Mouse (Mus musculus) MEL (cell line): ENCODE data around the gene Srsf1. TPM values are rescaled to one million over a fixed set of nuclear protein-coding genes. Genes with fewer than 3 reads are reported as not detected.

Experiments used
- DNase-seq: peaks from one replicate; pipeline ENCODE4 v3.0.0; 2011; ENCODE audit warnings: low read depth, low spot score
- H3K27ac ChIP-seq: 2 replicates; pipeline ENCODE4 v1.5.1; 2012; ENCODE audit warnings: low read depth, mild to moderate bottlenecking, control low read depth, low read length, moderate library complexity; ENCODE audit not compliant: control insufficient read depth
- H3K27me3 ChIP-seq, 2 experiments: fragments of 150-350 bp in 1 of 2; sonication (generic) in 1 of 2; 2 replicates each; pipeline ENCODE4 v1.6.1; 2012; ENCODE audit warnings: low read length in 2 of 2, mild to moderate bottlenecking in 2 of 2, improper control_type of control experiment in 1 of 2, moderate library complexity in 1 of 2; ENCODE audit not compliant: insufficient read depth in 2 of 2, control insufficient read depth in 1 of 2
- H3K36me3 ChIP-seq, 2 experiments: 2 replicates each; pipeline ENCODE4 v1.6.1; 2012 to 2014; ENCODE audit warnings: low read length in 2 of 2, improper control_type of control experiment in 1 of 2, inconsistent platforms in 1 of 2, mild to moderate bottlenecking in 1 of 2; ENCODE audit not compliant: insufficient read depth in 2 of 2, control insufficient read depth in 1 of 2
- H3K4me1 ChIP-seq, 2 experiments: fragments of 150-350 bp in 1 of 2; sonication (generic) in 1 of 2; 2 replicates each; pipeline ENCODE4 v1.6.1; 2012; ENCODE audit warnings: low read length in 2 of 2, improper control_type of control experiment in 1 of 2, mild to moderate bottlenecking in 1 of 2; ENCODE audit not compliant: insufficient read depth in 2 of 2, control insufficient read depth in 1 of 2
- H3K4me3 ChIP-seq, 2 experiments: fragments of 150-350 bp in 1 of 2; sonication (generic) in 1 of 2; 2 replicates each; pipeline ENCODE4 v1.5.1; 2012; ENCODE audit warnings: low read depth in 2 of 2, low read length in 2 of 2, mild to moderate bottlenecking in 2 of 2, moderate library complexity in 2 of 2, control low read depth in 1 of 2, improper control_type of control experiment in 1 of 2; ENCODE audit not compliant: control insufficient read depth in 1 of 2, insufficient read depth in 1 of 2
- H3K79me2 ChIP-seq: 2 replicates; pipeline ENCODE4 v1.6.1; 2012; ENCODE audit warnings: mild to moderate bottlenecking, low read length, moderate library complexity; ENCODE audit not compliant: control insufficient read depth, poor library complexity, insufficient read depth
- H3K9ac ChIP-seq: 2 replicates; pipeline ENCODE4 v1.6.1; 2012; ENCODE audit warnings: low read depth, mild to moderate bottlenecking, control low read depth, low read length, moderate library complexity; ENCODE audit not compliant: control insufficient read depth, poor library complexity, severe bottlenecking
- H3K9me3 ChIP-seq: fragments of 150-350 bp; sonication (generic); replicated peaks from 2 replicates; pipeline ENCODE4 v1.6.1; 2012; ENCODE audit warnings: mild to moderate bottlenecking, low read length, improper control_type of control experiment, moderate library complexity; ENCODE audit not compliant: insufficient read depth
- BHLHE40 ChIP-seq: IDR thresholded peaks from 2 replicates; pipeline ENCODE4 v1.6.1; 2012; ENCODE audit warnings: low read depth, mild to moderate bottlenecking, inconsistent platforms, low read length, improper control_type of control experiment, borderline replicate concordance
- CHD1 ChIP-seq: IDR thresholded peaks from 2 replicates; pipeline ENCODE4 v1.6.1; 2012; ENCODE audit warnings: low read depth, mild to moderate bottlenecking, inconsistent platforms, low read length, improper control_type of control experiment
- CHD2 ChIP-seq: IDR thresholded peaks from 2 replicates; pipeline ENCODE4 v1.6.1; 2011; ENCODE audit warnings: low read length, improper control_type of control experiment
- CTCF ChIP-seq, 3 experiments: IDR thresholded peaks in 2 of 3; conservative IDR thresholded peaks in 1 of 3; 2 replicates each; pipeline ENCODE4 v1.5.1; 2011 to 2012; ENCODE audit warnings: low read length in 3 of 3, low read depth in 2 of 3, mild to moderate bottlenecking in 2 of 3, improper control_type of control experiment in 1 of 3, inconsistent platforms in 1 of 3, mixed read lengths in 1 of 3, moderate library complexity in 1 of 3; ENCODE audit not compliant: control insufficient read depth in 1 of 3, insufficient read depth in 1 of 3, poor library complexity in 1 of 3, severe bottlenecking in 1 of 3
- E2F4 ChIP-seq: IDR thresholded peaks from 2 replicates; pipeline ENCODE4 v1.6.1; 2011; ENCODE audit warnings: low read depth, low read length, improper control_type of control experiment, borderline replicate concordance
- ELF1 ChIP-seq: IDR thresholded peaks from 2 replicates; pipeline ENCODE4 v1.6.1; 2014; ENCODE audit warnings: low read depth, mild to moderate bottlenecking, inconsistent platforms, low read length, improper control_type of control experiment, moderate library complexity
- EP300 ChIP-seq, 2 experiments: IDR thresholded peaks; 2 replicates each; pipeline ENCODE4 v1.6.1; 2011; ENCODE audit warnings: improper control_type of control experiment in 2 of 2, low read length in 2 of 2, low read depth in 1 of 2, mild to moderate bottlenecking in 1 of 2
- ETS1 ChIP-seq: IDR thresholded peaks from 2 replicates; pipeline ENCODE4 v1.6.1; 2012; ENCODE audit warnings: low read depth, mild to moderate bottlenecking, inconsistent platforms, low read length, improper control_type of control experiment, moderate library complexity
- GABPA ChIP-seq: IDR thresholded peaks from 2 replicates; pipeline ENCODE4 v1.6.1; 2012; ENCODE audit warnings: low read depth, mild to moderate bottlenecking, inconsistent platforms, low read length, improper control_type of control experiment, moderate library complexity
- GATA1 ChIP-seq: IDR thresholded peaks from 2 replicates; pipeline ENCODE4 v1.6.1; 2011; ENCODE audit warnings: low read depth, low read length, improper control_type of control experiment
- HCFC1 ChIP-seq: IDR thresholded peaks from 2 replicates; pipeline ENCODE4 v1.6.1; 2012; ENCODE audit warnings: low read depth, mild to moderate bottlenecking, inconsistent platforms, low read length, improper control_type of control experiment, moderate library complexity
- JUND ChIP-seq: IDR thresholded peaks from 2 replicates; pipeline ENCODE4 v1.6.1; 2011; ENCODE audit warnings: low read depth, mild to moderate bottlenecking, improper control_type of control experiment, low read length
- KAT2A ChIP-seq: conservative IDR thresholded peaks from 2 replicates; pipeline ENCODE4 v1.6.1; 2012; ENCODE audit warnings: low read depth, low read length, improper control_type of control experiment, inconsistent platforms
- MAFK ChIP-seq: IDR thresholded peaks from 2 replicates; pipeline ENCODE4 v1.6.1; 2011; ENCODE audit warnings: low read depth, mild to moderate bottlenecking, low read length, improper control_type of control experiment, borderline replicate concordance
- MAX ChIP-seq: IDR thresholded peaks from 2 replicates; pipeline ENCODE4 v1.6.1; 2011; ENCODE audit warnings: low read length, improper control_type of control experiment
- MEF2A ChIP-seq: IDR thresholded peaks from 2 replicates; pipeline ENCODE4 v1.6.1; 2014; ENCODE audit warnings: low read depth, mild to moderate bottlenecking, inconsistent platforms, low read length, improper control_type of control experiment; ENCODE audit not compliant: poor library complexity, insufficient replicate concordance, severe bottlenecking; ENCODE audit errors: extremely low read depth
- MXI1 ChIP-seq: IDR thresholded peaks from 2 replicates; pipeline ENCODE4 v1.6.1; 2011; ENCODE audit warnings: mild to moderate bottlenecking, low read depth, low read length, improper control_type of control experiment
- MYB ChIP-seq: IDR thresholded peaks from 2 replicates; pipeline ENCODE4 v1.6.1; 2011; ENCODE audit warnings: mild to moderate bottlenecking, low read depth, low read length, improper control_type of control experiment
- MYC ChIP-seq: IDR thresholded peaks from 2 replicates; pipeline ENCODE4 v1.6.1; 2011; ENCODE audit warnings: low read depth, mild to moderate bottlenecking, low read length, improper control_type of control experiment, moderate library complexity
- NELFE ChIP-seq: IDR thresholded peaks from 2 replicates; pipeline ENCODE4 v1.6.1; 2011; ENCODE audit warnings: low read depth, low read length, improper control_type of control experiment
- NRF1 ChIP-seq: IDR thresholded peaks from 2 replicates; pipeline ENCODE4 v1.6.1; 2014; ENCODE audit warnings: low read depth, mild to moderate bottlenecking, inconsistent platforms, low read length, improper control_type of control experiment, moderate library complexity; ENCODE audit not compliant: poor library complexity, insufficient read depth, severe bottlenecking
- POLR2A ChIP-seq, 2 experiments: IDR thresholded peaks; 2 replicates each; pipeline ENCODE4 v1.6.1; 2011 to 2012; ENCODE audit warnings: low read length in 2 of 2, mild to moderate bottlenecking in 2 of 2, control low read depth in 1 of 2, improper control_type of control experiment in 1 of 2, low read depth in 1 of 2, moderate library complexity in 1 of 2; ENCODE audit not compliant: control insufficient read depth in 1 of 2, insufficient read depth in 1 of 2, poor library complexity in 1 of 2
- POLR2AphosphoS2 ChIP-seq: IDR thresholded peaks from 2 replicates; pipeline ENCODE4 v1.6.1; 2011; ENCODE audit warnings: low read length, improper control_type of control experiment
- POLR2AphosphoS5 ChIP-seq: IDR thresholded peaks from 2 replicates; pipeline ENCODE4 v1.6.1; 2012; ENCODE audit warnings: low read depth, borderline replicate concordance, mild to moderate bottlenecking, inconsistent platforms, low read length, moderate library complexity, mixed read lengths
- RAD21 ChIP-seq: IDR thresholded peaks from 2 replicates; pipeline ENCODE4 v1.6.1; 2011; ENCODE audit warnings: mild to moderate bottlenecking, low read depth, low read length, improper control_type of control experiment
- RCOR1 ChIP-seq: IDR thresholded peaks from 2 replicates; pipeline ENCODE4 v1.6.1; 2012; ENCODE audit warnings: low read depth, mild to moderate bottlenecking, inconsistent platforms, low read length, improper control_type of control experiment
- SIN3A ChIP-seq: IDR thresholded peaks from 2 replicates; pipeline ENCODE4 v1.6.1; 2012; ENCODE audit warnings: low read length, improper control_type of control experiment, inconsistent platforms
- SMC3 ChIP-seq: IDR thresholded peaks from 2 replicates; pipeline ENCODE4 v1.6.1; 2011; ENCODE audit warnings: low read depth, low read length, improper control_type of control experiment
- TAL1 ChIP-seq: IDR thresholded peaks from 2 replicates; pipeline ENCODE4 v1.6.1; 2012; ENCODE audit warnings: mild to moderate bottlenecking, inconsistent platforms, low read length, moderate library complexity, mixed read lengths
- TBP ChIP-seq: IDR thresholded peaks from 2 replicates; pipeline ENCODE4 v1.8.0; 2011; ENCODE audit warnings: low read depth, low read length, improper control_type of control experiment
- TCF12 ChIP-seq: IDR thresholded peaks from 2 replicates; pipeline ENCODE4 v1.6.1; 2014; ENCODE audit warnings: low read depth, mild to moderate bottlenecking, inconsistent platforms, low read length, improper control_type of control experiment, moderate library complexity
- UBTF ChIP-seq: IDR thresholded peaks from 2 replicates; pipeline ENCODE4 v1.6.1; 2012; ENCODE audit warnings: low read depth, mild to moderate bottlenecking, inconsistent platforms, low read length, improper control_type of control experiment, moderate library complexity, borderline replicate concordance; ENCODE audit not compliant: insufficient read depth
- USF2 ChIP-seq, 2 experiments: IDR thresholded peaks; 2 replicates each; pipeline ENCODE4 v1.6.1; 2011 to 2012; ENCODE audit warnings: improper control_type of control experiment in 2 of 2, low read length in 2 of 2, borderline replicate concordance in 1 of 2, inconsistent platforms in 1 of 2, low read depth in 1 of 2, mild to moderate bottlenecking in 1 of 2; ENCODE audit not compliant: insufficient read depth in 1 of 2
- ZC3H11A ChIP-seq: IDR thresholded peaks from 2 replicates; pipeline ENCODE4 v1.6.1; 2012; ENCODE audit warnings: low read depth, mild to moderate bottlenecking, inconsistent platforms, low read length, improper control_type of control experiment
- ZKSCAN1 ChIP-seq: IDR thresholded peaks from 2 replicates; pipeline ENCODE4 v1.6.1; 2012; ENCODE audit warnings: low read depth, mild to moderate bottlenecking, inconsistent platforms, low read length, improper control_type of control experiment, moderate library complexity
- ZNF384 ChIP-seq: IDR thresholded peaks from 2 replicates; pipeline ENCODE4 v1.6.1; 2012; ENCODE audit warnings: low read depth, mild to moderate bottlenecking, inconsistent platforms, low read length, improper control_type of control experiment
- polyA plus RNA-seq, 2 experiments: library from polyadenylated mRNA; stranded (reverse) in 1 of 2; unstranded in 1 of 2; fragments of >175 nt in 1 of 2; fragments of >200 nt in 1 of 2; gene quantifications; 2 replicates each; pipeline versions ENCODE4 v1.2.1 to v1.2.4; 2012; ENCODE audit warnings: low replicate concordance in 2 of 2, low read depth in 1 of 2; ENCODE audit not compliant: insufficient read length in 2 of 2, insufficient read depth in 1 of 2, missing spikeins in 1 of 2
- total RNA-seq: library from RNA; depleted of rRNA; stranded (reverse); fragments of 300-350 nt; gene quantifications from 2 replicates; pipeline ENCODE4 v1.2.3, GENCODE M21; 2012

The Srsf1 gene
- total and polyA plus RNA-seq, 3 experiments: 421 to 596 (median 431) TPM

GRCm38 (mm10) chr11:88068411-88069245 is 21.5 kb downstream of the Srsf1 start:
- Histone ChIP-seq H3K4me3 (peak overlapping the region; percentile 63 to 99), H3K9ac (peak overlapping the region; percentile 93), H3K4me1 (peaks cover 14 to 18% of the 10 kb centered on the region in 2 experiments), H3K27ac (peak overlapping the region; percentile 41), H3K36me3 (peaks cover under 1 to 21% of the 10 kb centered on the region in 2 experiments; a peak in 3 of 4 replicates), H3K79me2 (peaks cover 43% of the 10 kb centered on the region), H3K27me3 (no peaks in the 10 kb centered on the region), H3K9me3 (no peaks in the 10 kb centered on the region)
- DNase-seq: peak; percentile 77
- no peak for TF ChIP-seq MAFK
- TF ChIP-seq E2F4: no peak
- no peak for TF ChIP-seq ZKSCAN1
- TF ChIP-seq GABPA: no peak
- TF ChIP-seq SIN3A: peak; percentile 80
- no peak for TF ChIP-seq MYC
- no peak for TF ChIP-seq KAT2A
- no peak for TF ChIP-seq BHLHE40
- TF ChIP-seq MAX: no peak; the same call in 1 of the 2 replicates
- no peak for TF ChIP-seq RCOR1
- TF ChIP-seq POLR2AphosphoS2: no peak
- no peak for TF ChIP-seq ZC3H11A
- TF ChIP-seq JUND: no peak
- no peak for TF ChIP-seq NRF1
- peak; percentile 93 for TF ChIP-seq UBTF
- TF ChIP-seq USF2 (IDR thresholded peaks at IDR 0.05; ENCODE audit: borderline replicate concordance in 1 of 2, insufficient read depth in 1 of 2, low read depth in 1 of 2, low read length in 2 of 2): no peak
- no peak for TF ChIP-seq MYB
- peak; percentile 25; the same call in 1 of the 2 replicates for TF ChIP-seq CHD1
- peak; percentile 73 for TF ChIP-seq MXI1
- TF ChIP-seq POLR2AphosphoS5: no peak
- TF ChIP-seq POLR2A (IDR thresholded peaks at IDR 0.05; ENCODE audit: control insufficient read depth in 1 of 2, insufficient read depth in 1 of 2, low read depth in 1 of 2, low read length in 2 of 2, poor library complexity in 1 of 2): peak in 1 of 2 experiments; percentile 30; a peak in 1 of 4 replicates
- no peak for TF ChIP-seq TCF12
- TF ChIP-seq ZNF384: no peak
- TF ChIP-seq ETS1: 0 out of 2 replicates have a peak, but pooled peaks have one; percentile 30
- TF ChIP-seq TBP: no peak
- no peak for TF ChIP-seq CHD2
- no peak for TF ChIP-seq MEF2A
- peak; percentile 44; the same call in 1 of the 2 replicates for TF ChIP-seq HCFC1
- peak; percentile 21 for TF ChIP-seq NELFE
- TF ChIP-seq ELF1: no peak; the same call in 1 of the 2 replicates
- TF ChIP-seq TAL1: no peak
- no peak; the same call in 1 of the 2 replicates for TF ChIP-seq SMC3
- TF ChIP-seq RAD21: no peak
- TF ChIP-seq EP300 (IDR thresholded peaks at IDR 0.05; ENCODE audit: low read depth in 1 of 2, low read length in 2 of 2): no peak
- TF ChIP-seq GATA1: no peak
- no peak for TF ChIP-seq CTCF (IDR thresholded peaks at IDR 0.05 in 2 of 3, conservative IDR thresholded peaks at IDR 0.05 in 1 of 3; ENCODE audit: control insufficient read depth in 1 of 3, insufficient read depth in 1 of 3, low read depth in 2 of 3, low read length in 3 of 3, poor library complexity in 1 of 3, severe bottlenecking in 1 of 3)
